Mouse (Mus musculus) lung, embryonic 14.5 days (tissue): Measurements from ENCODE around the gene Gnaq. TPM values are rescaled to one million over a fixed set of nuclear protein-coding genes. Genes with fewer than 3 reads are reported as not detected.
A peak's percentile ranks its signal among the peaks of the same experiment; 100 is the strongest.

Source experiments
- ATAC-seq: fragments of 200-750 bp; cut with Nextera tagmentation; 2 replicates; pipeline ENCODE4 v1.8.0; 2017; ENCODE audit warnings: mild to moderate bottlenecking, moderate TSS enrichment, moderate library complexity; ENCODE audit not compliant: insufficient read depth
- DNase-seq: peaks from one replicate; pipeline ENCODE4 v3.0.0-alpha.2; 2015
- H3K27ac ChIP-seq: fragments of 300-500 bp; sonication (generic); 2 replicates; pipeline ENCODE4 v1.5.1; 2014; ENCODE audit warnings: low read depth, mild to moderate bottlenecking, moderate library complexity
- H3K27me3 ChIP-seq: fragments of 300-500 bp; sonication (generic); 2 replicates; pipeline ENCODE4 v1.6.1; 2014; ENCODE audit warnings: low read length, control low read depth; ENCODE audit not compliant: insufficient read depth
- H3K36me3 ChIP-seq: fragments of 300-500 bp; sonication (generic); 2 replicates; pipeline ENCODE4 v1.6.1; 2014; ENCODE audit warnings: control low read depth; ENCODE audit not compliant: insufficient read depth
- H3K4me1 ChIP-seq: fragments of 300-500 bp; sonication (generic); 2 replicates; pipeline ENCODE4 v1.6.1; 2014; ENCODE audit warnings: antibody characterized with exemption, control low read depth; ENCODE audit not compliant: insufficient read depth
- H3K4me2 ChIP-seq: fragments of 300-500 bp; sonication (generic); 2 replicates; pipeline ENCODE4 v1.6.1; 2014; ENCODE audit warnings: mild to moderate bottlenecking
- H3K4me3 ChIP-seq: fragments of 300-500 bp; sonication (generic); 2 replicates; pipeline ENCODE4 v1.5.1; 2014; ENCODE audit warnings: low read depth, low read length
- H3K9ac ChIP-seq: fragments of 300-500 bp; sonication (generic); 2 replicates; pipeline ENCODE4 v1.6.1; 2014
- H3K9me3 ChIP-seq: fragments of 300-500 bp; sonication (generic); 2 replicates; pipeline ENCODE4 v1.6.1; 2016; ENCODE audit warnings: low read depth, low read length, control low read depth
- CTCF ChIP-seq: IDR thresholded peaks from 2 replicates; pipeline ENCODE4 v1.5.1; 2016; ENCODE audit warnings: antibody characterized with exemption, low read depth
- WGBS: fragments of 180-500 bp; shearing (Covaris S2); extraction: QIAGEN DNeasy Blood & Tissue Kit; methylation state at CpG from one replicate; pipeline ENCODE4 v1.1.7; 2014; 5-methylcytosine and 5-hydroxymethylcytosine counted together
- polyA plus RNA-seq: library from polyadenylated mRNA; unstranded; fragments of >200 nt; fragmentation: Nextera tagmentation; extraction: Ambion mirVana; gene quantifications from 2 replicates; pipeline ENCODE4 v1.2.1, GENCODE M21; 2014

Gene Gnaq
- polyA plus RNA-seq, 1 experiment from 2014 or later, result 15.9 TPM

DNA sequence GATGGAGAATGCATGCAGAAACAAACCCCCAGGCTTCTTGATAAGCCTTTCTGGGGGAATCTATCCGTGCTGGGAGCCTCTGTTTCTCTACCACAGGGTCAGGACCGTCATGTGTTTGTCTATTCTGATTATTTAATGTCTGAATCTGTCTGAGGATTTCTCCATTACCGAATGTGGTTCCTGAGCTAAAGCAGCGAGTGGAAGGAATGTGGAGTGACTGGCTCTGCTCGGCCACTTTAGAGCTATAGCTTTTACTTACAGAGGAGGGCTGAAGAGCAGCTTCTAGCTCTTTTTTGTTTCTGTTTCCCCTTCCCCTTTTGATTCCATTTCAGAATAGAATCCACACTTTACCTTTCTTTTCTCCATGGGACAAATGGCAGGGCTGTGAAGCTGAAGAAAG, 43.8 kb downstream of the Gnaq start:
- Histone ChIP-seq H3K4me2 (peak overlapping the region; percentile 8; the same call in 1 of the 2 replicates), H3K27ac (peak overlapping the region; percentile 52), H3K9ac (no peak overlapping the region), H3K9me3 (no peaks in the 10 kb centered on the region), H3K4me1 (peaks cover 25% of the 10 kb centered on the region), H3K27me3 (no peaks in the 10 kb centered on the region), H3K36me3 (no peaks in the 10 kb centered on the region), H3K4me3 (no peak overlapping the region)
- DNase-seq (peak; percentile 49), ATAC-seq (no peak)
- 0 out of 2 replicates have a peak, but pooled peaks have one; percentile 26 for TF ChIP-seq CTCF
- 20% methylated on average over 5 of the region's 5 CpGs for WGBS

DNA sequence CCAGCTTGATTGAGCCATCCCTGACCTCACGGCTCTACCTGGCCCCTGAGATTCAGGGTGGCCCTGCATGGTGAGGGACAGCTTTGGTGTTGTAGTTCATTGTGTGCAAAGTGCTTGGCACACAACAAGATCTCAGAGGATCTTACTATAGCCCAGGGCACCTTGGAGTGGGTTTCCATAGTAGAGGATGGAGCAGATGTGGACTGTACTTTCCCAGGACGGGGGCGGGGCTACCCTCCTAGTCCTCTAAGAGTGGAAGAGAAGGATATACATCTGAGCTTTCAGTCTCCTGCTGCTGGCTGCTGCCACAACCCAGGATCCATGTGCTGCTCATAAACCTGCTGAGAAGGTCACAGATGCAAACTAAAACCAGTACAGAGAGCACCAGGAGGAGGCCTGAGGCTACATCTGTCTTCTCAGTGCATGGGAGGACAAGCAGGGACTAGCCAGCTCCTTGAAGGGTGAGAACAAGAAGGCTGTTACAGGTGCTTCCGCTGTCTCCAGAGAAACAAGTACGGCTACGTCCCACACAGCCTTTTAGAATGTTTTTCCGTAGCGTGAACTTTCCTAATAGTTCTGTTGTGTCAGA, 44.6 kb downstream of the Gnaq start:
- H3K4me2 ChIP-seq, result no peak overlapping the region; the same call in 1 of the 2 replicates
- no peak for TF ChIP-seq CTCF
- WGBS, result 85% methylated on average over 8 of the region's 8 CpGs
- ATAC-seq, result no peak
- no peak overlapping the region for H3K9ac ChIP-seq
- H3K27me3 ChIP-seq, result no peaks in the 10 kb centered on the region
- no peaks in the 10 kb centered on the region for H3K9me3 ChIP-seq
- H3K4me1 ChIP-seq, result peaks cover 25% of the 10 kb centered on the region
- no peak overlapping the region for H3K4me3 ChIP-seq
- peak overlapping the region; percentile 52 for H3K27ac ChIP-seq
- DNase-seq, result no peak
- no peaks in the 10 kb centered on the region for H3K36me3 ChIP-seq

- WGBS, result 63% methylated on average over 3 of the region's 3 CpGs
- H3K27me3 ChIP-seq, result no peaks in the 10 kb centered on the region
- ATAC-seq (no peak), DNase-seq (no peak)
- no peak overlapping the region for H3K4me2 ChIP-seq
- peak overlapping the region; percentile 43; the same call in 1 of the 2 replicates for H3K27ac ChIP-seq
- no peak overlapping the region for H3K4me3 ChIP-seq
- H3K9ac ChIP-seq, result no peak overlapping the region
- H3K4me1 ChIP-seq, result peaks cover 25% of the 10 kb centered on the region
- no peak for TF ChIP-seq CTCF
- H3K36me3 ChIP-seq, result no peaks in the 10 kb centered on the region
- H3K9me3 ChIP-seq, result no peaks in the 10 kb centered on the region
Observed at GRCm38 (mm10) chr19:16181258-16181657, 48.6 kb downstream of the Gnaq start.

- Histone ChIP-seq H3K9ac (no peak overlapping the region), H3K9me3 (no peaks in the 10 kb centered on the region), H3K4me3 (no peak overlapping the region), H3K4me2 (no peak overlapping the region), H3K27ac (peak overlapping the region; percentile 43; the same call in 1 of the 2 replicates), H3K36me3 (no peaks in the 10 kb centered on the region), H3K4me1 (peaks cover 23% of the 10 kb centered on the region), H3K27me3 (no peaks in the 10 kb centered on the region)
- DNase-seq (peak; percentile 37), ATAC-seq (0 out of 2 replicates have a peak, but pooled peaks have one; percentile 32)
- no peak for TF ChIP-seq CTCF
- 68% methylated on average over 7 of the region's 7 CpGs for WGBS
Observed at GRCm38 (mm10) chr19:16181852-16182475, 49.3 kb downstream of the Gnaq start.

GRCm38 (mm10) chr19:16183592-16184365, 51.1 kb downstream of the Gnaq start:
- Histone ChIP-seq H3K9me3 (no peaks in the 10 kb centered on the region), H3K9ac (no peak overlapping the region), H3K4me3 (no peak overlapping the region), H3K4me1 (peaks cover 16% of the 10 kb centered on the region; the same call in 1 of the 2 replicates), H3K27me3 (no peaks in the 10 kb centered on the region), H3K36me3 (no peaks in the 10 kb centered on the region), H3K4me2 (no peak overlapping the region), H3K27ac (no peak overlapping the region)
- DNase-seq (no peak), ATAC-seq (no peak)
- TF ChIP-seq CTCF, result no peak
- 77% methylated on average over 10 of the region's 10 CpGs for WGBS

- ATAC-seq (no peak), DNase-seq (no peak)
- Histone ChIP-seq H3K9me3 (no peaks in the 10 kb centered on the region), H3K27ac (no peak overlapping the region), H3K36me3 (no peaks in the 10 kb centered on the region), H3K4me2 (no peak overlapping the region), H3K9ac (no peak overlapping the region), H3K4me1 (peaks cover 7% of the 10 kb centered on the region; the same call in 1 of the 2 replicates), H3K4me3 (no peak overlapping the region), H3K27me3 (no peaks in the 10 kb centered on the region)
- 63% methylated on average over 3 of the region's 3 CpGs for WGBS
- TF ChIP-seq CTCF, result no peak
Observed at GRCm38 (mm10) chr19:16186984-16187383, 54.4 kb downstream of the Gnaq start.

GRCm38 (mm10) chr19:16187952-16188351, 55.3 kb downstream of the Gnaq start:
- H3K4me1 ChIP-seq, result peaks cover 7% of the 10 kb centered on the region; the same call in 1 of the 2 replicates
- H3K27me3 ChIP-seq, result no peaks in the 10 kb centered on the region
- no peak overlapping the region for H3K9ac ChIP-seq
- ATAC-seq (no peak), DNase-seq (no peak)
- H3K4me2 ChIP-seq, result no peak overlapping the region
- H3K36me3 ChIP-seq, result no peaks in the 10 kb centered on the region
- no peak overlapping the region for H3K4me3 ChIP-seq
- no peak overlapping the region for H3K27ac ChIP-seq
- H3K9me3 ChIP-seq, result no peaks in the 10 kb centered on the region
- WGBS, result 35% methylated on average over 2 of the region's 2 CpGs
- no peak for TF ChIP-seq CTCF
